Mouse (Mus musculus): ENCODE results near the gene Gm42715. TPM values are rescaled to one million over a fixed set of nuclear protein-coding genes. Genes with fewer than 3 reads are reported as not detected.

Gm42715 gene
- polyA plus RNA-seq, 2 experiments from 2014 or later = 19.2 to 20.0 TPM

Other genes starting within 250 kb of the Gm42715 start
- 10 to 100 TPM; 29.9 to 31.3 TPM for gene Sephs2, start 245.5 kb upstream of the Gm42715 start, polyA plus RNA-seq (2017; shearing (Covaris generic))
- 100 to 1,000 TPM; 149 to 232 TPM for gene Itgal, start 223.3 kb upstream of the Gm42715 start, polyA plus RNA-seq (2017; shearing (Covaris generic))
- gene Zfp768, start 174.0 kb upstream of the Gm42715 start, polyA plus RNA-seq (2017; shearing (Covaris generic)) = under 1 TPM in 1 of 2 experiments, not detected in 1; 0.19 TPM
- 10 to 100 TPM in 1 of 2 experiments, 1 to 10 TPM in 1; 9.9 to 11.2 TPM for gene Zfp747, start 143.5 kb upstream of the Gm42715 start, polyA plus RNA-seq (2017; shearing (Covaris generic))
- 1 to 10 TPM; 7.4 to 8.9 TPM for gene 9130019O22Rik, start 132.4 kb upstream of the Gm42715 start, polyA plus RNA-seq (2017; shearing (Covaris generic))
- gene E430018J23Rik, start 126.0 kb upstream of the Gm42715 start, polyA plus RNA-seq (2017; shearing (Covaris generic)) = 1 to 10 TPM; 4.0 to 6.1 TPM
- 1 to 10 TPM; 5.7 to 8.3 TPM for gene Zfp764, start 112.8 kb upstream of the Gm42715 start, polyA plus RNA-seq (2017; shearing (Covaris generic))
- 10 to 100 TPM; 22.5 to 25.5 TPM for gene Zfp688, start 97.5 kb upstream of the Gm42715 start, polyA plus RNA-seq (2017; shearing (Covaris generic))
- gene Zfp689, start 70.4 kb upstream of the Gm42715 start, polyA plus RNA-seq (2017; shearing (Covaris generic)) = 1 to 10 TPM; 3.3 to 5.4 TPM
- gene Prr14, start 60.0 kb upstream of the Gm42715 start, polyA plus RNA-seq (2017; shearing (Covaris generic)) = 100 to 1,000 TPM; 137 to 165 TPM
- gene Fbrs, start 40.4 kb upstream of the Gm42715 start, polyA plus RNA-seq (2017; shearing (Covaris generic)) = 10 to 100 TPM; 17.9 to 25.0 TPM
- gene Srcap, start 7.6 kb upstream of the Gm42715 start, polyA plus RNA-seq (2017; shearing (Covaris generic)) = 10 to 100 TPM in 1 of 2 experiments, 1 to 10 TPM in 1; 8.1 to 10.9 TPM
- 10 to 100 TPM; 52.4 to 58.5 TPM for gene Tmem265, start 41.8 kb downstream of the Gm42715 start, polyA plus RNA-seq (2017; shearing (Covaris generic))
- 10 to 100 TPM; 73.7 to 85.5 TPM for gene Phkg2, start 53.8 kb downstream of the Gm42715 start, polyA plus RNA-seq (2017; shearing (Covaris generic))
- gene Ccdc189, start 69.0 kb downstream of the Gm42715 start, polyA plus RNA-seq (2017; shearing (Covaris generic)) = 1 to 10 TPM in 1 of 2 experiments, under 1 TPM in 1; 0.57 to 1.4 TPM
- gene Rnf40, start 69.2 kb downstream of the Gm42715 start, polyA plus RNA-seq (2017; shearing (Covaris generic)) = 10 to 100 TPM; 25.3 to 26.1 TPM
- gene Zfp629, start 96.2 kb downstream of the Gm42715 start, polyA plus RNA-seq (2017; shearing (Covaris generic)) = under 1 TPM in 1 of 2 experiments, not detected in 1; 0.18 TPM
- 1 to 10 TPM; 4.2 to 6.2 TPM for gene Bcl7c, start 189.3 kb downstream of the Gm42715 start, polyA plus RNA-seq (2017; shearing (Covaris generic))
- not detected for gene Ctf1, start 193.2 kb downstream of the Gm42715 start, polyA plus RNA-seq (2017; shearing (Covaris generic))
- gene Ctf2, start 212.6 kb downstream of the Gm42715 start, polyA plus RNA-seq (2017; shearing (Covaris generic)) = not detected
- under 1 TPM; 0.36 to 0.83 TPM for gene Fbxl19, start 225.0 kb downstream of the Gm42715 start, polyA plus RNA-seq (2017; shearing (Covaris generic))

Data from activated CD4-positive, CD25-positive, alpha-beta regulatory T cell, adult 4 months (primary cell).